Mouse (Mus musculus) left cerebral cortex, adult 9 months (tissue): Measurements from ENCODE around the gene Nsmce3.
A peak's percentile ranks its signal among the peaks of the same experiment; 100 is the strongest.

Experiments used
- DNase-seq, 2 experiments: peaks; one replicate each; pipeline ENCODE4 v3.0.0; 2022; ENCODE audit warnings: low spot score in 2 of 2

Gene Nsmce3

DNA sequence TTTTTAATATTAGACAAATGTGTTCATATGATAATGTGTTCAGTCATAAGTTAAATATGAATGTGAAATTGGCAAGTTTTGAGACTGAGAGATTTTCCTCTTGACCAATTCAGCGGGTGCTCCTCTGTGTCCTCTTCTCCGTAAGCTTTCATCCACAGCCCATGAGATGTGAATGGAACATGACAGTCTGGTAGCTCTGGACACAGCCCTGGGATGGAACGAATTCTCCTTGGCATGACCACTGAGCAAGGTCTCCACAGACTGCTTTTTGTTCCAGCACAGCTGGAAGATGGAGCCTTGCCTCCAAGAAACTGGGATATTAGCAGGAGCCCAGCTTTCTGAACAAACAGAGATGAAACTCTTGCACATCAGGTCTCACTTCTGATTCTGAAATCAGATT, 9.8 kb downstream of the Nsmce3 start:
- DNase-seq = no peak

DNA sequence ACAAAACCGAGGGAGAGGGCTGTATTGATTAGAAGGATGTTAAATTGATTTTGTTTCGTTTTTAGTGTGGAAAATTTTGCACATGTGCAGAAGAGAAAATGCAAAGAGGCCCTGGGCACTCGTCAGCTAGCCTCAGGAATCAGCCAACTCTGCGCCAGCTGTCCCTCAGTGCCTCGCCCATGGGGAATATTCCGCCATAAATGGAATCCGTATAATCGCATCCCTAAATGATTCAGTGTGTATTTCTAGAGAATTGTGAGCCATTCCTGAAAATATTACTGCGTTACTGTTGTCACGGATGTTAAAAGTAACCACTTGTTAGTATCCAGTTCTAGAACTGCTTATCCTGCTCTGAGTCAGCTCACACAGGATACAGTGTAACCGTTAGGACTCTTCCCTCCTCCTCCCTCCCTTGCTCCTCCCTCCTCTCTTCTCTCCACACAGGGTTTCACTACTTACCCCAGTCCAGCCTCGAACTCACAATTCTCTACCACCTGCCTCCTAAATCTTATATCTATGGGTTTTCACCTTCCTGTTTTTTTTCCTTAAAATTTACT, 16.2 kb downstream of the Nsmce3 start:
- DNase-seq = no peak

DNA sequence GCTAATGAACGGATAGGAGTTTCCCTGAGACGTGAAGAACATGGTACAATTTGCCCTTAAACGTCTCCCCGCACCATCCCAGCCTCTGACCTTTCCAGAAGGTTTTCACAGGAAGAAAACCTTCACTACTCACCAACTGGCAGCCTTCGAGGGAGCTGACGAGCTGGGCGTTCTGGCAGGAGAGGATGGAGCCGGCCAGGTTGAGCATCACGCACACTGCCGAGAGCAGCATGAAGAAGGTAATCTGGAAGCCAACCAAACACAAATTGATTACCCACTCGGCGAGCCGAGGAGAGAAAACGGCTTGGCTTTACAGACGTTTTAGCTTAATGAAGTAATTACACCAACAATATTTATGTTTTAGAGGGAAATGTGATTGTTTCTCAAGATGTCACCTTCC, 16.8 kb downstream of the Nsmce3 start:
- DNase-seq = no peak

DNA sequence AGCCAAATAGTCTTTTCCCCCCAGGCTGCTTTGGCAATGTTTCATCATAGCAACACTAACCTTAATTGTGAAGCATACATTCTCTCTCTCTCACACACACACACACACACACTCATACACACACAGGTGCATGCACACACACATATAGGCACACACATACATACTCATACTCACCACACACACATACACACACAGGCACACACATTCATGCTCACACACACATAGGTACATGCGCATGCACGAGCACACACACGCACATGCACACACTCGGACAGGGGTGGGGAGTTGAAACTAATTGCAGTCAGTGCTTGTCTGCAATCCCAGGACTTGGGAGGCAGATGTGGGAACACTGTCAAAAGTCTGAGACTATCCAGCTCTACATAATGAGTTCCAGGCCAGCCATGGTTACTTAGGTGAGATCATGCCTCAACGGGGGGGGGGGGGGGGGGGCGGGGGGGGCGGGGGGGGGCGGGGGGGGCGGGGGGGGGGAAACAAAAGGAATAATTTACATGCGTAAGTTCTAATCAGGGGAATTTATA, 17.3 kb downstream of the Nsmce3 start:
- DNase-seq = no peak

DNA sequence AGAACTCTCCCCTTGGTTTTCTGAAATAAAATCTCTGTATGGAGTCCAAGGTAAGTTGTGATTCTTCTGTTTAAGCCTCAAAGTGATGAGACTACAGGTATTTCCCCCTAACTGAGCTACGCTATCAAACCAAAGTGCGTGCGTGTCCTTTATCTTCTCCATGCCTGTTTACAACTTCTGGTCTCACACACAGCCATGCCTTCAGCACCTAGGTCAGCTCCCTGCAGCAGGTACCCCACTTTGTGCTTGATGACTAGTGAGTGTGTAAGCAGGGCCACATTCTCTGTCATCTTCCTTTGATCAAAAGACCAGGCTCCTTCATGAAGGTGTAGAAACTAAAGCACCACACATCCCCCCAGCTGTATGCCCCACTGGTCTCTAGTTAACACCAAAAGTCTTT, 22.0 kb downstream of the Nsmce3 start:
- no peak for DNase-seq

DNA sequence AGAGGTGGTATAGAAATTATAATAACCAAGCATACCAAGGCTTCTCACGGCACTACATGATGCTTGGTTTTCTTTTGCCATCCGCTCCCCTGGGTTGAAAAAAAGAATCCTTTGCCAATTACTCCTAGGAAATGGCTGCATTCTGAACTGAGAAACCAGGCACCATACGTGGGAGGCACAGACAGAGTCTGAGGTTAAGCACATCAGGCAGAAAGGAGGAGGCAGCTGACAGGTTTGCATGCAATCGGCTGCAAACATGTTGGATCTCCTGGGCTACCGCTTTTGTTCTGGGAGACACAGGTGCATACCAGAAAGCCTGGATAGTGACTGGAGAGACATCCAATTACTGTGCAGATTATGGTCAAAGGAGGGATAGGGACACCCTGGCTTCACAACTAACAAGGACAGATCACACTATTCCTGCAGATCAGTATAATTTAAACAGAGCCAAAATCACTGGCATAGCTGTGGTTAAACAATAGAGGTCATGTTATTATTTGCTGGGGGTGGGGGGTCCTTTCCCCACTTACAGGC, 25.4 kb downstream of the Nsmce3 start:
- no peak for DNase-seq

DNA sequence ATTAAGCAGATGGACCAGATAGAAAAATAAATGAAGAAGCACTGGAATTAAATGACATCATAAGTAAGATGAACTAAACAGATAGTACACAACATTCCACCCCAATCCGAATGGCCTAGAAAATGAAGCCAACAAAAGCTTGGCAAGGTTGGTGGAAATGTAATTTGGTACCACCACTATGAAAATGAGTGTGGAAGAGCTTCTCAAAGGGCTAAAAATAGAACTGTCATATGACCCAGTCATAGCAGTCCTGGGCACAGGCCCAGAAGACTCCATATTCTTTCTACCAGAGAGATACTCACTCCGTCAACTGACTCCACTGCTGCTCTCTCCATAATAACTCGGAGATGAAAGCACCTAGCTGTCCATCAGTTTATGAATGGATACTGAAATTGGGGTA, 26.7 kb downstream of the Nsmce3 start:
- no peak for DNase-seq

DNA sequence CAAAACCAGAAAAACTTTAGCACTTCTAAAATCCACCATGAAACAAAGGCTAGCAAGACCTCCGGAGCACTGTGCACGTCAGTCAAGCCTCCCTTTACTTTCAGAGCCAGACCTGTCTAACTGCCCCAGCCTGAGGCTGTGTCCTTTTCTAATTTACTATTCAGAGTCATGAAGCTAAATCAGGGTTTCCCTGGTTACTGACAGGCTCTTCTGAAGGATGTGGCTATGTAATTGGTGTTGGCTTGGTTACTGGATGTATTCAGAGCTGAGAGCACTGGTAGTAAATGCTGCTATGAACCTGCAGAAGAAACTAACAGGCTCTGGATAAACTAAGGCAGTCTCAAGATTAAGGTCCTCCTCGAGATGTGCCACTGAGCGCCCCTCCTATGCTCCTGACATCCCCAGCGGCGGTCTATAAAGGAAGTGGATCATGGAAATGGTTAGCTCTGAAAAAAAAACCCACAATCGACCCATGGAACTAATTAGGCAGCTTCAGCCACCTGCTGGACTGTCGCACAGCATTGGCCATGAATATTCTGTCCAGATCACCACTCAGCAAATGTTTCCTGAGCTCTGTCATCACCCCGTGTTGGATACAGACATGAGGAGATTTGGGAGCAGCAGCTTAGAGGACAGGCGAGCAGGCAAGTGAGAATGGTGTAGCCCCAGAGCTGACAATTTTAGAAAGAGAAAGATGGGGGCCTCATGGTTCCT, 31.7 kb downstream of the Nsmce3 start:
- DNase-seq = peak in 1 of 2 experiments; percentile 12

DNA sequence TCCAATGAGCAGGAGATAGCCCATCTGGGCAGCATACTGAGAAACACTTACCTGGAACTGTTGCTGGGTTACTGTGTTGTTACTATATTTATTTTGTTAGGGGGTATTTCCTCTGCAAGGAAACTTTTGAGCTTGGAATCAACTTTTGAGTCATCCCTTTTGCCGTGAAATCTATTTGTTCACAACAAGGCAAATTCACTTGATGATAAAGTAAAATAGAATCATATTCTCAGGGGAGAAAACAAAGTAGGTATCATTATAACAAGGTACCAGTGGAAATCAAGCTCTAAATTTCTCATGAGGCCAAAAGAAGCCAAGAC, 32.3 kb downstream of the Nsmce3 start:
- DNase-seq = no peak

DNA sequence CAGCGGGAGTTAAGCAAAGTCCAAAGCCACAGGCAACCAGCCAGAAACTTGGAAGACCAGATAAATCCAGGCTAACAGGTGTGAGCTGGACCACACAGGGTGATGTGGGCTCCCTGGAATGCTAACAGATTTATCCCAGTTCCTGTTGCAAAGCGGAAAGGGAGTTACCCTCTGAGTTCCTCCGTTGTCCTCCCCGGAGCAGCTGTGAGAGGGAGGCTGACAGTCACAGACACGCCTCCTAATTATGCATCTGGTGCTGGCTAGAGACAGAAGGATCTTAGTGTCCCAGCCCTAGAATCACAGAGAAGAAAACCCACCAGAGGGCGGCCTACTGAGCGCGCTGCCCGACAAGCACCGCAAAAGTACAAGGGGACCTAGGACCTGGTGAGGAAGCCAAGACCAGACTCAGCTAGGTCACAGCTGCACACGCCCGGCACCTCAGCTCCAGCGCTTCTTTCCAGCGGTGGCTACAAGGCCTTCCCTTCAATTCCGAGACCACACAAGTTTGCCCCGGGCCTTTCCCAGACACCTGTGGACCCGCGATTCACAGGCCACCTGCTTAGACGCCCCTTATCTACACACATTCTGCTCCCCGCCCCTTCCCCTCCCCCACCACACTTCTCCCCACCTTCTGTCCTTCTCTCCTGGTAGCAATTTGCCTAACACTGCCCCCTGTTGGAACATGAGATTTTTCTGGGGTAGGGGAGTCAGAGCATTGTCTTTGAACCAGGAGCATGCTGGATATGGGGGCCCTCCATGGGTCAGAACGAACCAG, 32.8 kb downstream of the Nsmce3 start:
- DNase-seq = peak; percentile 58 to 60

DNA sequence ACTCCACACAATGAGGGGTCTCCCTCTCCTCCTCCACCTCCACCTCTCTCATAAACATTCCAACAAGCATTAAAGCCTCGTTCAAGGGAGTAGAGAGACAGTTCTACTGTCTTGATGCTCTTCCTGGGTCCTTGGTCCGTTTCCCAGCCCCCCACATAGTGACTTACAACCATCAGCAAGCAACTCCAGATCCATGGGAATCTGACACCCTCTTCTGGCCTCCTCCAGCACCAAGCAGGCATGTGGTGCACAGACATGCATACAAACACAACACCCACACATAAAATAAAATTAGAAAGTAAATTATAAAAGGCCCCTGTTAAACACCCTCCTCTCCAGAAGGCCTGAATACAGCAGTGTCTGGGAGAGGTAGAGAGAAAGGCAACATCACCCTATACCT, 33.5 kb downstream of the Nsmce3 start:
- no peak for DNase-seq

DNA sequence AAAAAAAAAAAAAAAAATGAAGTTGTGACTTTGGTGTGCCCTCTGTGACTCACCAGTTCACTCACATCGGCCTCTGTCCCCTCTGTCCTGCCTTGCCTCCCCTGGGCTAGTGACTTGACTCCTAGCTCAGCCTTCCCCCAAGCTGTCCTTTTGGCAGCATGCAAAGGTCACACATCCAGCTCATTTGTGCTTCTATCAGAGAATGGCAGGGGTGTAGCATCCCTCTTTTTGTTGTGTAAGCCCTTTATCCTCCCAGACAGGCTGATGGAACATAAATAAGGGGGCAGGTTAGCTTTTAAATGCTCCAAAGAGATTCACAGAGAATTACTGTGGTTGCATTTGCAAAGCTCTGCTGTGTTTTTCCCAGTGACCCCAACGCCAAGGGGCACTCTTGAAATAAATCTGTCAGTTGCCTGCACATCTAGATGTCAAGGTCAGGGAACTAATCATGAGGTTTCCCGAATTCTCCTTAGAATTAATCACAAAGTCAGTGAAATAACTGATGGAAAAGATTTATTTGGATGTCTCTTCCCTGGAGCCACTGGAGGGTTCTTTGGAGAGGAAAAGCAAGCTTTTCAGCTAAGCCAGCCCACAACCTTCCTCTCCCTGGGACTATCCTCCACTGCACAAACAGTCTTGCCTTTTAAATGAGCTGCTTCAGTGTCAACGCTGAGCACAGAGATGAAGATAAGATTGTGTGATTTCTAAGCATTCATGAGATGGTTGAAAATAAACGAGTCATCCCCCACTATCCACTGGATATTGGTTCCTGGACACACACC, 42.4 kb downstream of the Nsmce3 start:
- DNase-seq = no peak

DNA sequence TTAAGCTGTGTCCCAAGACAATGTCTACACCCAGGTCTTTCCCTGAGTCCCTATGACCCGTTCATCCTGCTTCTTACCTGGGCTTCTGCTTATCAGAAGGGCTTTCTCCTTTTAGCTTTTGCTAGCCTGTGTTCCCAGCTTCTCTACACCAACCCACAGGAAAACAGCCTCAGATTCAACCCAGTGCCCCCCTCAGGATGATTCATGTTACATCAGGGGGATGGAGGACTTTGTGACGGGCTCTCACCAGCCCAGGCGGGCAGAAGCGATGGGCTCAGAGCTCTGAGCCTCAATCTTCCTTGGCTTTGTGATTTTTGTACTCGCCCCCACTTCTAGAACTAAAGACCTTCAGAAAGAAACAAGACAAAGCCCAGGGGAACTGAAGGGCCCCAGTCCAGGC, 51.7 kb downstream of the Nsmce3 start:
- no peak for DNase-seq

DNA sequence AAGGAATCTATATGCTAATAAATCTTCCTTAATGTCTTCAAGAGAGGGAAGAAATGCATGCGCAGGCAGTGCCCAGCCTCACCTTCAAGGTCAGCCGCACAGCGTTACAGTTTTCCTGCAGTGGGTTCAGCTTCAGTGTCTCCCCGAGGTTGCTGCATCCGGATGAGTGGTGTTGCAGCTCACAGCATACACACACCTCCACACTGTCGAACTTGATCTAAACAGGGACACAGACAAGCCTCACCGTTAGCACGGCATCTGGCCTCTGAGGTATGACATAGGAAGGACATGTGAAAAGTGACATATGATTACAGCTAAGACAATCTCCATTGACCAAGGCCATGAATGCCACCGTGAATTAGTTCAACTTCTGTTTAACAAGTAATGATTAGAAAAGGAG, 53.1 kb downstream of the Nsmce3 start:
- DNase-seq = no peak
